Mouse (Mus musculus) ES-E14 (cell line): ENCODE results near the gene Tk1. TPM values are rescaled to one million over a fixed set of nuclear protein-coding genes. Genes with fewer than 3 reads are reported as not detected.

ENCODE experiments used
- DNase-seq: peaks from one replicate; pipeline ENCODE4 v3.0.0-alpha.2; 2013; ENCODE audit warnings: low read depth, low spot score
- H3K27ac ChIP-seq: 2 replicates; pipeline ENCODE4 v1.5.1; 2012; ENCODE audit warnings: low read depth, mild to moderate bottlenecking, low read length, moderate library complexity, mixed read lengths; ENCODE audit not compliant: poor library complexity, insufficient read depth, severe bottlenecking
- H3K36me3 ChIP-seq: 2 replicates; pipeline ENCODE4 v1.6.1; 2012; ENCODE audit warnings: mild to moderate bottlenecking, low read length, moderate library complexity, mixed read lengths; ENCODE audit not compliant: control insufficient read depth, poor library complexity, insufficient read depth, severe bottlenecking
- H3K4me1 ChIP-seq, 2 experiments: fragments of 150-350 bp in 1 of 2; sonication (generic) in 1 of 2; 2 replicates each; pipeline ENCODE4 v1.6.1; 2012; ENCODE audit warnings: low read length in 2 of 2, mild to moderate bottlenecking in 1 of 2, mixed read lengths in 1 of 2; ENCODE audit not compliant: control insufficient read depth in 2 of 2, insufficient read depth in 2 of 2, poor library complexity in 1 of 2
- H3K4me3 ChIP-seq, 2 experiments: fragments of 150-350 bp in 1 of 2; sonication (generic) in 1 of 2; 2 replicates each; pipeline ENCODE4 v1.5.1; 2012; ENCODE audit warnings: low read length in 2 of 2, low read depth in 1 of 2, mild to moderate bottlenecking in 1 of 2, mixed read lengths in 1 of 2; ENCODE audit not compliant: insufficient read depth in 1 of 2, poor library complexity in 1 of 2, severe bottlenecking in 1 of 2
- H3K9ac ChIP-seq: 2 replicates; pipeline ENCODE4 v1.6.1; 2012; ENCODE audit warnings: low read depth, mild to moderate bottlenecking, low read length, mixed read lengths; ENCODE audit not compliant: poor library complexity, insufficient read depth, severe bottlenecking
- H3K9me3 ChIP-seq: fragments of 150-350 bp; sonication (generic); 2 replicates; pipeline ENCODE4 v1.6.1; 2012; ENCODE audit warnings: low read depth, mild to moderate bottlenecking, low read length; ENCODE audit not compliant: control insufficient read depth, insufficient read depth
- CHD2 ChIP-seq: IDR thresholded peaks from 2 replicates; pipeline ENCODE4 v1.6.1; 2014; ENCODE audit warnings: mild to moderate bottlenecking, low read depth, low read length, inconsistent platforms
- HCFC1 ChIP-seq: IDR thresholded peaks from 2 replicates; pipeline ENCODE4 v1.6.1; 2012; ENCODE audit warnings: low read length, inconsistent platforms, borderline replicate concordance; ENCODE audit not compliant: insufficient read depth
- MAFK ChIP-seq: IDR thresholded peaks from 2 replicates; pipeline ENCODE4 v1.6.1; 2014; ENCODE audit warnings: mild to moderate bottlenecking, low read depth, low read length, inconsistent platforms; ENCODE audit not compliant: insufficient read depth
- ZC3H11A ChIP-seq: IDR thresholded peaks from 2 replicates; pipeline ENCODE4 v1.6.1; 2012; ENCODE audit warnings: low read depth, mild to moderate bottlenecking, inconsistent platforms, low read length, borderline replicate concordance
- ZNF384 ChIP-seq: IDR thresholded peaks from 2 replicates; pipeline ENCODE4 v1.6.1; 2012; ENCODE audit warnings: low read depth, low read length, inconsistent platforms
- in situ Hi-C, 2 experiments: fragments of 600-800 bp; cut with MboI; formaldehyde crosslinking; loops; one replicate each; pipeline ENCODE4 v1.15.1; 2025; ENCODE audit warnings: low sequenced_read_pairs in 2 of 2, inconsistent platforms in 1 of 2; ENCODE audit not compliant: unreplicated experiment in 2 of 2
- total RNA-seq: library from RNA; depleted of rRNA; stranded (reverse); fragments of 300-350 nt; gene quantifications from 2 replicates; pipeline ENCODE4 v1.2.3, GENCODE M21; 2012

Tk1 gene
- total RNA-seq, 1 experiment, result 89.3 TPM

DNA sequence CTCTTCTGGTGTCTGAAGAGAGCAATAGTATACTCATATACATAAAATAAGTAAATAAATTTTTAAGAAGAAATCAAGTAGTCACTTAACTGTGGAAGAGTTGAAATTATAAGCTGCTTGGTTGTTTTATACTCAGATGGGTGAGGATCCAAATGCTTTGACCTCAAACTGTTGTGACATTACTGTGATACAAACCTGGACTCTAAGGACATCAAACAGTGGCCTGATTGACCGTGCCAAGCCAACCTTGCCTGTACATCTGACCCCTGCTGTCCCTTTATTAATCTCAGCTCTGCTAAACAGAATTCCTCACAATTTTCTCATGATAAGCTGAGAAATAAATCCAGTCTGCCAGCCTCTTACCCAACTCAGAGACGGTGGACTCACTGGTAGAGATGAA is 19.8 kb upstream of the Tk1 start:
- no peak overlapping the region for H3K9ac ChIP-seq
- H3K27ac ChIP-seq, result no peak overlapping the region
- no peak for DNase-seq
- H3K36me3 ChIP-seq, result peaks cover 3% of the 10 kb centered on the region; the same call in 1 of the 2 replicates
- H3K9me3 ChIP-seq, result no peaks in the 10 kb centered on the region
- peaks cover 0 to 12% of the 10 kb centered on the region in 2 experiments; a peak in 2 of 4 replicates for H3K4me1 ChIP-seq
- no peak overlapping the region for H3K4me3 ChIP-seq
- in situ Hi-C loops, result no loop called here
- TF ChIP-seq HCFC1, result no peak
- no peak for TF ChIP-seq ZC3H11A
- no peak for TF ChIP-seq MAFK
- no peak for TF ChIP-seq ZNF384
- TF ChIP-seq CHD2, result no peak

DNA sequence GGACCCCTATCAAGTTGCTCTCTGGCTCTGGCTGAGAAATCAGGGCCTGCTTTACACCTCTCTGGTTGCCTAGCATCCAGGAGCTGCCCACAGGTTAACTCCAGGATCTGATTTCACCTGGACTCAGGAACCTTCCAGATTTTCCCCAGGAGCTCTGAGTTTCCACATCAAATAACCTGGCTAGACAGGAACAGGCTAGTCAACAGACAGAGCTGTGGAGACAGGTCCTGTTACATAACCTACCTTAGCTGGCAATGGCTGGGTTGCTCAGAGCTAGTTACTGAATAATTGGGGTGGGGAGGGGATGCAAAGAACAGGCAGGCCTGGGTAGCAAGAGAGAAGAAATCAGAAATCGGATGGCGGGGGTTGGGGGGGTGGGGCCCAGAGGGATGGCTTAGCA is 19.1 kb upstream of the Tk1 start:
- Histone ChIP-seq H3K9me3 (no peaks in the 10 kb centered on the region), H3K9ac (no peak overlapping the region), H3K4me1 (peaks cover 0 to 9% of the 10 kb centered on the region in 2 experiments; a peak in 2 of 4 replicates), H3K4me3 (no peak overlapping the region), H3K27ac (no peak overlapping the region), H3K36me3 (no peaks in the 10 kb centered on the region)
- no peak for TF ChIP-seq ZC3H11A
- DNase-seq, result no peak
- in situ Hi-C loops, result no loop called here

DNA sequence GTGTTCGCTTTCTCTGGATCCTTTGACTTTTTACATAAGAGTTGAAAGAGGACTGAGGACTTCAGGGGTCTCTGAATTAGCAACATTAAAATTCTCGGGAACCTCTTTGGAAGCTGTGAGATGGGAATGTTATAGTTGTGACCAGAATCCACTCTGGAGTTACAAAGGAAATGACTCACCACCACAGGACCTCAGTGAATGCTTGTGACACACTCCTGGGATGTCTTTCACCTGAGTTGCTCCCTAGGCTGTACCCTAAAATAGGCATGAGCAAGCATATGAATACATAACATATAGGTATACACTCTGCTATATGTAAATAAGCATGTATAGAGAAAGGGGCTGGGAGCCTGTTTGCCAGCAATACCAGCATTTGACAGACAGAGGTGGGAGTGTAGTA is 17.5 kb upstream of the Tk1 start:
- Histone ChIP-seq H3K4me1 (peaks cover 0 to 12% of the 10 kb centered on the region in 2 experiments; a peak in 2 of 4 replicates), H3K4me3 (no peak overlapping the region), H3K9ac (no peak overlapping the region), H3K9me3 (no peaks in the 10 kb centered on the region), H3K36me3 (no peaks in the 10 kb centered on the region), H3K27ac (no peak overlapping the region)
- in situ Hi-C loops, result no loop called here
- TF ChIP-seq CHD2, result no peak
- no peak for TF ChIP-seq MAFK
- TF ChIP-seq ZNF384, result no peak
- TF ChIP-seq ZC3H11A, result no peak
- no peak for TF ChIP-seq HCFC1
- DNase-seq, result no peak

DNA sequence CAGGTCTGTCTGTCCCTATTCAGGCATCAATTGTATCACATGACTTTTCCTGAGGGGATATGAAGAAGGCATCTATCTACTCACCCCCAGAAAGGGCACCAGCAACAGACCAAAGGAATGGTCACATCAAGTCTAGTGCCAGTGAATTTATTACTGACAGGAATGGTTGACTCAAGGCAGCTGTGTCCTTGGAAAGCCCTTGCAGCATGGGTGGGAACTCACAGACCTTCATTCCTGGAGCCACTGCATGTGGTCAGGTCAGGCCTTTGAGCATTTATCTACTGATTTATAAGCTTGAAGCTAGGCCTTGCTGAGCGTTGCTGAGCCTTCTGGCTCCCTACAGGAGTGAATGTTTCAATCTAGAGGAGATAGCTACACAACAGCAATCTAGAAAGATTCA is 15.0 kb upstream of the Tk1 start:
- H3K4me1 ChIP-seq, result peaks cover 1 to 9% of the 10 kb centered on the region in 2 experiments; a peak in 3 of 4 replicates
- no peaks in the 10 kb centered on the region for H3K36me3 ChIP-seq
- H3K27ac ChIP-seq, result no peak overlapping the region
- H3K9ac ChIP-seq, result no peak overlapping the region
- H3K9me3 ChIP-seq, result no peaks in the 10 kb centered on the region
- DNase-seq, result no peak
- no peak for TF ChIP-seq CHD2
- TF ChIP-seq MAFK, result no peak
- TF ChIP-seq HCFC1, result no peak
- TF ChIP-seq ZC3H11A, result no peak
- TF ChIP-seq ZNF384, result no peak
- in situ Hi-C loops, result no loop called here
- no peak overlapping the region for H3K4me3 ChIP-seq

GRCm38 (mm10) chr11:117839021-117839420 is 13.1 kb upstream of the Tk1 start:
- in situ Hi-C loops, result no loop called here
- no peak overlapping the region for H3K4me3 ChIP-seq
- no peaks in the 10 kb centered on the region for H3K36me3 ChIP-seq
- no peak for DNase-seq
- H3K27ac ChIP-seq, result no peak overlapping the region
- no peak overlapping the region for H3K9ac ChIP-seq
- no peaks in the 10 kb centered on the region for H3K9me3 ChIP-seq
- H3K4me1 ChIP-seq, result peaks cover 1 to 12% of the 10 kb centered on the region in 2 experiments; a peak in 3 of 4 replicates
- TF ChIP-seq HCFC1 (no peak), ZC3H11A (no peak), CHD2 (no peak)
